In genomic region chr8:111056691-111057293, GRCm38 (mm10) we compare ENCODE assay signal across 9 mouse cellular contexts. TPM values are rescaled to one million over a fixed set of nuclear protein-coding genes. Genes with fewer than 3 reads are reported as not detected.
DNase-seq lines count a peak whose midpoint lies in the region; ATAC-seq and TF ChIP-seq lines count a peak whose summit lies in the region.
"Had no signal": no experiment of that assay in that cellular context is flagged by ENCODE, and none has a peak within 500 bp of the region (broad histone marks: within the 10 kb centered on the region; RNA-seq: fewer than 3 reads in every experiment).

No protein-coding gene starts in this region.

- TF ChIP-seq EP300 in MEL (IDR thresholded peaks at IDR 0.05; ENCODE audit: low read depth in 1 of 2, low read length in 2 of 2) = no peak

- no peak for TF ChIP-seq CTCF in MEL (IDR thresholded peaks at IDR 0.05 in 2 of 3, conservative IDR thresholded peaks at IDR 0.05 in 1 of 3; ENCODE audit: control insufficient read depth in 1 of 3, insufficient read depth in 1 of 3, low read depth in 2 of 3, low read length in 3 of 3, poor library complexity in 1 of 3, severe bottlenecking in 1 of 3)
- TF ChIP-seq CTCF in midbrain, postnatal 0 days (IDR thresholded peaks at IDR 0.05) = no peak

- TF ChIP-seq POLR2A in MEL (IDR thresholded peaks at IDR 0.05; ENCODE audit: control insufficient read depth in 1 of 2, insufficient read depth in 1 of 2, low read depth in 1 of 2, low read length in 2 of 2, poor library complexity in 1 of 2) = peak in 1 of 2 experiments; percentile 4; a peak in 1 of 4 replicates

- H3K27ac ChIP-seq in MEL (ENCODE audit: control insufficient read depth, low read depth, low read length) = peak overlapping the region; percentile 90
- peak overlapping the region; percentile 91 for H3K27ac ChIP-seq in liver, embryonic 11.5 days (ENCODE audit: low read depth, low read length)
- H3K27ac ChIP-seq in midbrain, postnatal 0 days (ENCODE audit: low read depth, low read length) = peak overlapping the region; percentile 68

- H3K36me3 ChIP-seq in MEL (ENCODE audit: control insufficient read depth in 1 of 2, insufficient read depth in 2 of 2, low read length in 2 of 2) = peaks cover 9 to 23% of the 10 kb centered on the region in 2 experiments; a peak in 3 of 4 replicates
- H3K36me3 ChIP-seq in liver, embryonic 11.5 days (ENCODE audit: control insufficient read depth, insufficient read depth, low read length) = peaks cover 41% of the 10 kb centered on the region
- H3K36me3 ChIP-seq in midbrain, postnatal 0 days (ENCODE audit: insufficient read depth, low read length) = peaks cover 38% of the 10 kb centered on the region

- H3K9me3 ChIP-seq in MEL (replicated peaks; ENCODE audit: insufficient read depth, low read length) = no peaks in the 10 kb centered on the region
- no peaks in the 10 kb centered on the region for H3K9me3 ChIP-seq in liver, embryonic 11.5 days (ENCODE audit: control insufficient read depth, low read length)
- H3K9me3 ChIP-seq in midbrain, postnatal 0 days (ENCODE audit: low read length) = no peaks in the 10 kb centered on the region

- peak overlapping the region; percentile 62 to 98 for H3K4me3 ChIP-seq in MEL (ENCODE audit: control insufficient read depth in 1 of 2, insufficient read depth in 1 of 2, low read depth in 2 of 2, low read length in 2 of 2)
- peak overlapping the region; percentile 95 for H3K4me3 ChIP-seq in liver, embryonic 11.5 days (ENCODE audit: low read depth, low read length)
- peak overlapping the region; percentile 95 for H3K4me3 ChIP-seq in midbrain, postnatal 0 days (ENCODE audit: low read depth, low read length)

- H3K79me2 ChIP-seq in MEL (ENCODE audit: control insufficient read depth, insufficient read depth, low read length, poor library complexity) = peaks cover 20% of the 10 kb centered on the region

- under 1% methylated on average over 59 of the region's 63 CpGs for WGBS in liver, embryonic 11.5 days
- 1% methylated on average over 51 of the region's 63 CpGs for WGBS in midbrain, postnatal 0 days

- peak; percentile 53 for ATAC-seq in liver, embryonic 11.5 days (replicated peaks; ENCODE audit: low FRiP score)
- peak; percentile 49; the same call in 1 of the 2 replicates for ATAC-seq in midbrain, postnatal 0 days (ENCODE audit: low FRiP score)

- DNase-seq in A20 (ENCODE audit: low read depth, low spot score) (peak; percentile 87), MEL (ENCODE audit: low read depth, low spot score) (peak; percentile 52)
- DNase-seq in cerebellum, adult 9-11 months = peak; percentile 67
- DNase-seq in gastrocnemius, postnatal 4 days (ENCODE audit: low spot score in 2 of 2) = peak; percentile 31 to 44
- peak; percentile 70 for DNase-seq in kidney, adult 18-20 months
- peak; percentile 63 for DNase-seq in liver, embryonic 11.5 days (ENCODE audit: low spot score)
- peak; percentile 32 for DNase-seq in midbrain, postnatal 0 days (ENCODE audit: low spot score)
- DNase-seq in urinary bladder, postnatal 36 days (ENCODE audit: low spot score in 2 of 2) = peak; percentile 8 to 26

- H3K4me2 ChIP-seq in liver, embryonic 11.5 days = peak overlapping the region; percentile 97
- H3K4me2 ChIP-seq in midbrain, postnatal 0 days (ENCODE audit: low read depth, low read length, poor library complexity, severe bottlenecking) = peak overlapping the region; percentile 100

- H3K27me3 ChIP-seq in MEL (ENCODE audit: control insufficient read depth in 1 of 2, insufficient read depth in 2 of 2, low read length in 2 of 2) = no peaks in the 10 kb centered on the region
- H3K27me3 ChIP-seq in liver, embryonic 11.5 days (replicated peaks; ENCODE audit: control insufficient read depth, insufficient read depth, low read length) = no peaks in the 10 kb centered on the region
- H3K27me3 ChIP-seq in midbrain, postnatal 0 days (ENCODE audit: insufficient read depth, low read length) = no peaks in the 10 kb centered on the region

- no peak for TF ChIP-seq RAD21 in MEL (IDR thresholded peaks at IDR 0.05; ENCODE audit: low read depth, low read length)

- peaks cover 4 to 27% of the 10 kb centered on the region in 2 experiments for H3K4me1 ChIP-seq in MEL (ENCODE audit: control insufficient read depth in 1 of 2, insufficient read depth in 2 of 2, low read length in 2 of 2)
- H3K4me1 ChIP-seq in liver, embryonic 11.5 days (replicated peaks; ENCODE audit: control insufficient read depth, insufficient read depth, low read length) = peaks cover 40% of the 10 kb centered on the region
- H3K4me1 ChIP-seq in midbrain, postnatal 0 days (ENCODE audit: insufficient read depth, low read length) = peaks cover 11% of the 10 kb centered on the region

- H3K9ac ChIP-seq in MEL (ENCODE audit: control insufficient read depth, low read depth, low read length, poor library complexity, severe bottlenecking) = peak overlapping the region; percentile 98
- H3K9ac ChIP-seq in liver, embryonic 11.5 days (ENCODE audit: low read depth, low read length) = peak overlapping the region; percentile 96
- H3K9ac ChIP-seq in midbrain, postnatal 0 days (replicated peaks; ENCODE audit: low read length, poor library complexity, severe bottlenecking) = peak overlapping the region; percentile 66

TF ChIP-seq in MEL, 35 proteins besides CTCF, POLR2A, EP300 and RAD21:
- TF ChIP-seq MYC (IDR thresholded peaks at IDR 0.05; ENCODE audit: low read depth, low read length) (peak; percentile 6; the same call in 1 of the 2 replicates), RCOR1 (IDR thresholded peaks at IDR 0.05; ENCODE audit: low read depth, low read length) (no peak), TCF12 (IDR thresholded peaks at IDR 0.05; ENCODE audit: low read depth, low read length) (no peak)

RNA-seq across cellular contexts. Expression of gene Exosc6, which starts 0.7 kb away (rescaled TPM):
- 19.2 and 26.4 TPM in 2 replicates for total RNA-seq in MEL (2012; rRNA removed)
- polyA plus RNA-seq in MEL (2012; ENCODE audit: insufficient read depth in 1 of 2, insufficient read length in 2 of 2, low read depth in 1 of 2, low replicate concordance in 2 of 2, missing spikeins in 1 of 2) = 1 to 10 TPM in 1 of 2 experiments, not detected in 1; 8.0 TPM
- not detected for total RNA-seq in gastrocnemius, postnatal 4 days (2021)
- polyA plus RNA-seq in liver, embryonic 11.5 days (2014; fragmentation: Nextera tagmentation; extraction: Ambion mirVana) = 25.7 and 31.6 TPM in 2 replicates
- total RNA-seq in midbrain, postnatal 0 days (2014; rRNA removed) = not detected in 2 replicates
- not detected in 2 replicates for polyA plus RNA-seq in midbrain, postnatal 0 days (2015; fragmentation: Nextera tagmentation; extraction: Ambion mirVana)
- total RNA-seq: gastrocnemius, adult 8-10 months had no signal

RNA-seq across cellular contexts. Expression of gene Aars, which starts 23.8 kb away (rescaled TPM):
- total RNA-seq in MEL (2012; rRNA removed) = 106 and 132 TPM in 2 replicates
- polyA plus RNA-seq in MEL (2012; ENCODE audit: insufficient read depth in 1 of 2, insufficient read length in 2 of 2, low read depth in 1 of 2, low replicate concordance in 2 of 2, missing spikeins in 1 of 2) = 100 to 1,000 TPM in 1 of 2 experiments, 10 to 100 TPM in 1; 25.1 to 162 TPM
- total RNA-seq in gastrocnemius, postnatal 4 days (2021) = 10 to 100 TPM; 47.1 to 52.3 TPM
- polyA plus RNA-seq in liver, embryonic 11.5 days (2014; fragmentation: Nextera tagmentation; extraction: Ambion mirVana) = 86.5 and 96.2 TPM in 2 replicates
- total RNA-seq in midbrain, postnatal 0 days (2014; rRNA removed) = 110 and 111 TPM in 2 replicates
- polyA plus RNA-seq in midbrain, postnatal 0 days (2015; fragmentation: Nextera tagmentation; extraction: Ambion mirVana) = 86.8 and 91.9 TPM in 2 replicates

RNA-seq across cellular contexts. Expression of gene Ddx19b, which starts 25.2 kb away (rescaled TPM):
- total RNA-seq in MEL (2012; rRNA removed) = 17.8 and 18.1 TPM in 2 replicates
- polyA plus RNA-seq in MEL (2012; ENCODE audit: insufficient read depth in 1 of 2, insufficient read length in 2 of 2, low read depth in 1 of 2, low replicate concordance in 2 of 2, missing spikeins in 1 of 2) = 100 to 1,000 TPM in 1 of 2 experiments, 10 to 100 TPM in 1; 18.6 to 112 TPM
- total RNA-seq in gastrocnemius, postnatal 4 days (2021) = 10 to 100 TPM; 10.2 to 10.7 TPM
- 7.1 TPM in 2 replicates for polyA plus RNA-seq in liver, embryonic 11.5 days (2014; fragmentation: Nextera tagmentation; extraction: Ambion mirVana)
- 11.0 and 14.7 TPM in 2 replicates for total RNA-seq in midbrain, postnatal 0 days (2014; rRNA removed)
- polyA plus RNA-seq in midbrain, postnatal 0 days (2015; fragmentation: Nextera tagmentation; extraction: Ambion mirVana) = 5.0 and 5.2 TPM in 2 replicates

RNA-seq across cellular contexts. Expression of gene Clec18a, which starts 35.4 kb away (rescaled TPM):
- total RNA-seq in MEL (2012; rRNA removed) = not detected in 2 replicates
- polyA plus RNA-seq in MEL (2012; ENCODE audit: insufficient read depth in 1 of 2, insufficient read length in 2 of 2, low read depth in 1 of 2, low replicate concordance in 2 of 2, missing spikeins in 1 of 2) = not detected
- total RNA-seq in gastrocnemius, postnatal 4 days (2021) = 1 to 10 TPM; 1.4 to 2.4 TPM
- not detected in 2 replicates for polyA plus RNA-seq in liver, embryonic 11.5 days (2014; fragmentation: Nextera tagmentation; extraction: Ambion mirVana)
- not detected in 2 replicates for total RNA-seq in midbrain, postnatal 0 days (2014; rRNA removed)
- 0.10 and 0.39 TPM in 2 replicates for polyA plus RNA-seq in midbrain, postnatal 0 days (2015; fragmentation: Nextera tagmentation; extraction: Ambion mirVana)

RNA-seq across cellular contexts. Expression of gene Pdpr, which starts 37.6 kb away (rescaled TPM):
- 13.0 and 13.5 TPM in 2 replicates for total RNA-seq in MEL (2012; rRNA removed)
- 10 to 100 TPM in 1 of 2 experiments, not detected in 1; 13.4 TPM for polyA plus RNA-seq in MEL (2012; ENCODE audit: insufficient read depth in 1 of 2, insufficient read length in 2 of 2, low read depth in 1 of 2, low replicate concordance in 2 of 2, missing spikeins in 1 of 2)
- total RNA-seq in gastrocnemius, postnatal 4 days (2021) = 10 to 100 TPM; 43.0 to 49.6 TPM
- 5.1 and 5.3 TPM in 2 replicates for polyA plus RNA-seq in liver, embryonic 11.5 days (2014; fragmentation: Nextera tagmentation; extraction: Ambion mirVana)
- 19.3 and 19.5 TPM in 2 replicates for total RNA-seq in midbrain, postnatal 0 days (2014; rRNA removed)
- 6.7 and 9.5 TPM in 2 replicates for polyA plus RNA-seq in midbrain, postnatal 0 days (2015; fragmentation: Nextera tagmentation; extraction: Ambion mirVana)

Comparison
In these comparisons a context has a peak if more than half of its experiments do, and no peak if none do; other contexts are left out.
1. Peak in every context shown above with its lines: DNase-seq, ATAC-seq, H3K4me3 ChIP-seq and H3K27ac ChIP-seq.
2. DNase-seq: peak in every context shown above with its lines; median percentile 87 in A20; 70 in kidney, adult 18-20 months; 67 in cerebellum, adult 9-11 months; 63 in liver, embryonic 11.5 days; 52 in MEL; 38 in gastrocnemius, postnatal 4 days; 32 in midbrain, postnatal 0 days; 17 in urinary bladder, postnatal 36 days.
3. RNA of gene Exosc6, which starts 0.7 kb away (total RNA-seq): 19.2 to 26.4 TPM in MEL; not detected in gastrocnemius, postnatal 4 days and not detected in midbrain, postnatal 0 days; every median in the first group is over 10 times any median in the second.